Mouse (Mus musculus) forebrain, embryonic 10.5 days (tissue): ENCODE data around the gene Sardh. TPM values are rescaled to one million over a fixed set of nuclear protein-coding genes. Genes with fewer than 3 reads are reported as not detected.

Experiments
- DNase-seq: peaks from one replicate; pipeline ENCODE4 v3.0.0-alpha.2; 2017; ENCODE audit warnings: low spot score; ENCODE audit errors: extremely low spot score
- H3K27ac ChIP-seq: fragments of 300-500 bp; sonication (generic); 2 replicates; pipeline ENCODE4 v1.5.1; 2016; ENCODE audit warnings: mild to moderate bottlenecking
- H3K27me3 ChIP-seq: fragments of 300-500 bp; sonication (generic); 2 replicates; pipeline ENCODE4 v1.6.1; 2016; ENCODE audit warnings: mild to moderate bottlenecking; ENCODE audit not compliant: poor library complexity, severe bottlenecking
- H3K36me3 ChIP-seq: fragments of 300-500 bp; sonication (generic); replicated peaks from 2 replicates; pipeline ENCODE4 v1.6.1; 2016; ENCODE audit warnings: mild to moderate bottlenecking, moderate library complexity
- H3K4me1 ChIP-seq: fragments of 300-500 bp; sonication (generic); 2 replicates; pipeline ENCODE4 v1.6.1; 2016
- H3K4me3 ChIP-seq: fragments of 300-500 bp; sonication (generic); 2 replicates; pipeline ENCODE4 v1.5.1; 2016; ENCODE audit warnings: mild to moderate bottlenecking, moderate library complexity
- H3K9me3 ChIP-seq: fragments of 300-500 bp; sonication (generic); 2 replicates; pipeline ENCODE4 v1.6.1; 2016; ENCODE audit warnings: mild to moderate bottlenecking, moderate library complexity
- WGBS: fragments of 180-500 bp; shearing (Covaris S2); methylation state at CpG from one replicate; pipeline ENCODE4 v1.1.7; 2016; 5-methylcytosine and 5-hydroxymethylcytosine counted together
- polyA plus RNA-seq: library from polyadenylated mRNA; unstranded; fragments of >200 nt; fragmentation: Nextera tagmentation; extraction: Ambion mirVana; gene quantifications from 2 replicates; pipeline ENCODE4 v1.2.1, GENCODE M21; 2016

Sardh gene
- polyA plus RNA-seq = 1.8 TPM in 2 replicates

- WGBS = 78% methylated on average over 2 of the region's 2 CpGs
- Histone ChIP-seq H3K27me3 (no peaks in the 10 kb centered on the region), H3K4me1 (peaks cover 17% of the 10 kb centered on the region), H3K27ac (no peak within 1 kb of the TSS), H3K9me3 (no peaks in the 10 kb centered on the region), H3K4me3 (no peak within 1 kb of the TSS), H3K36me3 (no peaks in the 10 kb centered on the region)
- no peak for DNase-seq
These were observed at the start of gene Sardh for GRCm38 (mm10) chr2:27248211-27248610. TSS of gene Sardh (minus strand) at chr2:27248337.

DNA sequence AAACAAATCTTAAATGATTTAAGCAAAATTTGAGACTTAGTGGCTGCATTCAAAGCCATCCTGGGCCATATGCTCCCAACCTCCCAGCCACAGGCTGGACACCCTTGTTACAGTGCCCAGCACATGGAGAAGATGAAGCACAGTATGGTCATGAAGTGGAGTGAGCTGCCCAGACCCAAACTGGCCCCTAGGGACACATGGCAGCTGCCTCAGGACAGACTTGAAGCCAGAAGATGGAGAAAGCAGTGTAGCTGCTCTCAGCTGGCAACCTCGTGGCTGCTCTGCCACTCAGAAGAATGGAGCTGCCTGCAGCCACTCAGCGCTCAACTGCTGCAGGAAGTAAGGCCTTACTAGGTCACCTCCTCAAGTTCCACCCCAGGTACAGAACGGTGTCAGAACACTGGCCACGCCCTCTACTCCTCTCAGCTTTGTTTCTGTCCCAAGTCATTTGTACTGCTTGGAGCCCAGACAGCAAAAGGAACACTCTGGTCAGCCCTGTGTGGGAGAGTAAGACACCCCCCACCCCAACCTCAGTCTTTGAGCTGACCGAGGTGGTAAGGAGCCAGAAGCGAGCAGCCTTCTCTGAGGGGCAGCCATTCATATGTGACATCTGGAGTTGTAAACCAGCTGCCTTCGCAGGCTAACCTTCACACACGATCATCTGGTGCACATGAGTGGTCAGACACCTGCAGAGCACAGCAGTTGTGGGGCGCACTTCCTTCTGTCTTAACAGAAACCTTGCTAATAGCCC lies 48.7 kb upstream of the Sardh start:
- no peak for DNase-seq
- no peak overlapping the region for H3K27ac ChIP-seq
- WGBS = 83% methylated on average over 9 of the region's 9 CpGs
- no peaks in the 10 kb centered on the region for H3K9me3 ChIP-seq
- no peak overlapping the region for H3K4me3 ChIP-seq
- no peaks in the 10 kb centered on the region for H3K27me3 ChIP-seq
- H3K4me1 ChIP-seq = peaks cover 15% of the 10 kb centered on the region
- peaks cover 76% of the 10 kb centered on the region for H3K36me3 ChIP-seq

DNA sequence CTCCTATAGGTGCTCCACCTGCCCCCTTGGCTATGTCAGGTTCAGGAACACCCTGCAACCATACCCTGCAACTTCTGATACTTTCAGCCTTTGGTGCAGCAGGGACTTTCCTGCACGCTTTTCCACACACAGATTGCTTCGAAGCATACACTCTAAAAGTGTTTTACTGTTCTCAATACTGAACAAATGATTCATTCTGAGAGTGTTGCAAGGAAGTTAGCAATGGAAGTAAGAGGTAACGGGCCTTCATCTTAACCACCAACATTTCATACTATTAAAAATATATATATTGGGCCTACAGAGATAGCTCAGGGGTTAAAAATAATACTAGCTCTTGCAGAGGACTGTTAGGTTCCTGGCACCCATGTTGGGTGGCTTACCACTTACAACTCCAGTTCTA lies 46.6 kb upstream of the Sardh start:
- H3K36me3 ChIP-seq = peaks cover 91% of the 10 kb centered on the region
- 91% methylated on average over 3 of the region's 3 CpGs for WGBS
- no peak for DNase-seq

DNA sequence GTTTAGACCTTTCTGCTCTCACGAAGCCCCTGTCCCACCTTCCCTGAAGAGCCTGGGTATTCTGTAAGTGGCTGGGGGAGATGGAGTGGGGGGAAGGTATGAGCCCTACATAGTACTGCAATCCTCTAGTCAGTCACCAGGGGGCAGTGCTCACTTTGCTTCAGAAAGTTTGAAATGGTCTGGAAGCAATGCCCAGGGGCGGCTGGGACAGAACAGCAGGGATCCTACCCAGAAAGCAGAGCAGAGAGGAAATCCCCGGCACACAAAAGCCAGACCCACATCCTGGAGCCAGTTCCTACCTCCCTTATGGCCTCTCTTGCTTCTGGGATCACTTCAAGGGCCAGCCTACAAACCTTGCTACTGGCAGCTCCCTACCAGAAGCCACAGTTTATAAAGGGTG lies 40.9 kb upstream of the Sardh start:
- Histone ChIP-seq H3K36me3 (peaks cover 92% of the 10 kb centered on the region), H3K27ac (peak overlapping the region; percentile 79), H3K4me1 (peaks cover 28% of the 10 kb centered on the region), H3K27me3 (no peaks in the 10 kb centered on the region), H3K4me3 (0 out of 2 replicates have a peak overlapping the region, but pooled peaks have one; percentile 14), H3K9me3 (no peaks in the 10 kb centered on the region)
- peak; percentile 81 for DNase-seq
- WGBS = 17% methylated on average over 3 of the region's 3 CpGs

More for the DNA sequence above, 46.6 kb upstream of the Sardh start:
- Histone ChIP-seq H3K4me3 (no peak overlapping the region), H3K4me1 (peaks cover 9% of the 10 kb centered on the region; the same call in 1 of the 2 replicates), H3K27ac (no peak overlapping the region), H3K27me3 (no peaks in the 10 kb centered on the region), H3K9me3 (no peaks in the 10 kb centered on the region)

DNA sequence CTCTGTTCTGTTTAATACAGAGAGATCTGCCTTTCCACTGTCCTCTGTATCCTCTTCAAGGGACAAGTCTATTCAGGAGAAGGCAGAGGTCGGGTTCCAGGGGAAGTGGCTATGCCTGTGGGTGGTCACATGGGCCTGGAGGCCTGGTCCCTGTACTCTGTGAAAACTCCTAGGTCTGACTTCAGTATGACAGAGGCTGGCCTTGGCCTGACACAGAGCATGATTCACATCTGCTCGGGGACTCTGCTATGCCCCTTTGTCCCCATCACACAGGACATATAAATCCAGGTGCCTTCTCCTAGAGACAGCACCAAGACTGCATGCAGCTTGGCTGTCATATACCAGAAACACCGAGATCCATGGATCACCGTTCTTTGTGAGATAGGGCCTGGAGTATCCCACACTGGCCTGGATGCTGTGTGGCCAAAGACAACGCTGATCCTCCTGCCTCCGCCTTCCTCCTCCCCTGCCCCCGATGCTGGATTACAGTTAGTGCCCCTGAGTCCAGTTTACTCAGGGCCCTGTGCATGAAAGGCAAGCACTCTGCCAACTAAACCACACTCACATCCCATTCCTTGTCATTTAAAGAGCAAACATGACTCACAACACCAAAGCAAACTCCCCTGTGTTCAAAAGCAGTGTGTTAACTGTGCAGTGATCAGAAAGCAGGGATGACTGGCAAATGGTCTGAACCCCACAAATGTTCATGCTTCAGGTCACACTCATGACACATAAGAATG lies 39.0 kb upstream of the Sardh start:
- Histone ChIP-seq H3K4me3 (no peak overlapping the region), H3K36me3 (peaks cover 94% of the 10 kb centered on the region), H3K27me3 (no peaks in the 10 kb centered on the region), H3K27ac (0 out of 2 replicates have a peak overlapping the region, but pooled peaks have one; percentile 48), H3K9me3 (no peaks in the 10 kb centered on the region), H3K4me1 (peaks cover 24% of the 10 kb centered on the region)
- no peak for DNase-seq
- 82% methylated on average over 7 of the region's 7 CpGs for whole genome bisulfite sequencing

DNA sequence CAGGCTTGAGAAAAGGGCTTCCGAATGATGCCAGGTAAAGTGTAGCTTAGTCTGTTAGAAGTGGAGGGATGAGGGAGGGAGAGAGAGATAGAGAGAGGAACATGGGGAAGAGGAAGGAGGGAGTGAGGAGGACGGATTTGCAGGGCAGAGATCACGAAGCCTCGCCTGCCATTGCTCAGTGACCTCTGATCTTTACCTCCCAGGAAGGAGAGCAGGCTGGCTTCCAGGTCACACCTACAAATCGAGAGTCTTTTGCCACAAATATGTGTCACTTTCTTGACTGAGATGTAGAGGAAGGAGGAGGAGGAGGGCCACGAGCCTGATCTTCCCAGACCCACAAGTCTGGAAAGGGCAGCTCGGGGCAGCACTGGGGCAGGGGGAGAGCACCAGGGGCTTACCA lies 36.3 kb upstream of the Sardh start:
- H3K27me3 ChIP-seq = no peaks in the 10 kb centered on the region
- 80% methylated on average over 7 of the region's 7 CpGs for WGBS
- H3K4me1 ChIP-seq = peaks cover 16% of the 10 kb centered on the region
- no peak for DNase-seq
- H3K27ac ChIP-seq = no peak overlapping the region
- no peak overlapping the region for H3K4me3 ChIP-seq
- peaks cover 86% of the 10 kb centered on the region for H3K36me3 ChIP-seq
- H3K9me3 ChIP-seq = no peaks in the 10 kb centered on the region

DNA sequence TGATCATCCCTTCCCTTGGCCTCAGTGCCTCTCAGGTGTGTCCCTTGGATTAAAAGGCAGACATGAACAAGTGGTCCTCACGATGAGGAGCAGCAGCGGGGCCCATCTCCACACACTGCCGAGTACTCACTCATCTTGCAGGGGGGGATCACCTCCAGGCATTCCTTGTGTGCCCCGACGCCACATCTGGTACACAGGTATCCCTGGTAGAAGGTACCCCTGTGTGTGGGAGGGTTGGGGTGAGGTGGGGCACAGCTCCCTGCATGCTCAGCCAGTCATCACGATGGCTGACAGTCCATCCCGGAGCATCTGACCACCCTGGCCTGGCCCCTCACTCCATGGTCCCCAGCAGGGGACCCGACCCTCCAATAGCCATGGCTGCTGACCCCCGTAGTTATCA lies 33.6 kb upstream of the Sardh start:
- peaks cover 89% of the 10 kb centered on the region for H3K36me3 ChIP-seq
- 92% methylated on average over 9 of the region's 9 CpGs for WGBS
- no peak for DNase-seq

DNA sequence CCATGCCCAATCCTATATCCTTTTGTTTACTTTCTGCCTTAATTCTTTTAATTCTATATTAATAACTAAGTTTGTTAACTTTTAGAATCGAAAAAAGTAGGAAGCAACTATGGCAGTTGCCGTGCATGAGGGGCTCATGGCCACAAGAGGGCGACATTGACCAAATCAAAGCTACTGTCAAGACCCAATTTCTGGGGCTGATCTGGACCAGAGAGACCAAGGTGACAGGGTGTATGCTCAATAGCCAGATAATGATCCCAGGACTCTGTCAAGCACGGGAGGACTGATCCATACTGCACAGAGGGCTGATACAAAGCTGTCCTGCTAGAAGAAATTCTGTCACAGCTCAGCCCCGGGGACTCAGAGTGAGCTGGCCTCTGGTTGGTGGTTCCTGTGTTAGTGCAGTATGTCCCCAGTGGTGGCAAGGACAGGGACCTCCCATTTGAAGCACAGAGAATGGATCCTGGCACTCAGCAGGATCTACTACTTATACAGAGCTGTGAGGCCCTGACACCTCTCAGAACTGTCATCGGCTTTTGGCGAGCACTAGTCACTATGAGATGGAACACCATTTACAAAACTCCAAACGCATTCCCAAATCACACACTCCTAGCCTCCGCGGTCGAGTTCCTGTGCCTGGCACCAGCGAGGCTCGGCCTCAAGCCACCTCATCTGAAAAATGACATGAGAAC lies 32.9 kb upstream of the Sardh start:
- peaks cover 89% of the 10 kb centered on the region for H3K36me3 ChIP-seq
- WGBS = 73% methylated on average over 13 of the region's 13 CpGs
- H3K27ac ChIP-seq = no peak overlapping the region
- no peaks in the 10 kb centered on the region for H3K4me1 ChIP-seq
- no peak overlapping the region for H3K4me3 ChIP-seq
- H3K27me3 ChIP-seq = no peaks in the 10 kb centered on the region
- DNase-seq = peak; percentile 68
- no peaks in the 10 kb centered on the region for H3K9me3 ChIP-seq

More for the DNA sequence above, 33.6 kb upstream of the Sardh start:
- Histone ChIP-seq H3K27ac (no peak overlapping the region), H3K4me1 (peaks cover 5% of the 10 kb centered on the region; the same call in 1 of the 2 replicates), H3K27me3 (no peaks in the 10 kb centered on the region), H3K4me3 (no peak overlapping the region), H3K9me3 (no peaks in the 10 kb centered on the region)

- Histone ChIP-seq H3K4me3 (no peak overlapping the region), H3K27me3 (no peaks in the 10 kb centered on the region), H3K9me3 (peaks cover 7% of the 10 kb centered on the region; the same call in 1 of the 2 replicates), H3K36me3 (peaks cover 90% of the 10 kb centered on the region), H3K4me1 (no peaks in the 10 kb centered on the region), H3K27ac (no peak overlapping the region)
- no peak for DNase-seq
- 95% methylated on average over 7 of the region's 7 CpGs for WGBS
These were observed 30.7 kb upstream of the Sardh start for GRCm38 (mm10) chr2:27278859-27279258.

GRCm38 (mm10) chr2:27268325-27268724 lies 20.2 kb upstream of the Sardh start:
- Histone ChIP-seq H3K27ac (no peak overlapping the region), H3K36me3 (peaks cover 98% of the 10 kb centered on the region), H3K4me1 (no peaks in the 10 kb centered on the region), H3K27me3 (no peaks in the 10 kb centered on the region), H3K4me3 (no peak overlapping the region), H3K9me3 (no peaks in the 10 kb centered on the region)
- DNase-seq = no peak
- WGBS = 78% methylated on average over 2 of the region's 2 CpGs

DNA sequence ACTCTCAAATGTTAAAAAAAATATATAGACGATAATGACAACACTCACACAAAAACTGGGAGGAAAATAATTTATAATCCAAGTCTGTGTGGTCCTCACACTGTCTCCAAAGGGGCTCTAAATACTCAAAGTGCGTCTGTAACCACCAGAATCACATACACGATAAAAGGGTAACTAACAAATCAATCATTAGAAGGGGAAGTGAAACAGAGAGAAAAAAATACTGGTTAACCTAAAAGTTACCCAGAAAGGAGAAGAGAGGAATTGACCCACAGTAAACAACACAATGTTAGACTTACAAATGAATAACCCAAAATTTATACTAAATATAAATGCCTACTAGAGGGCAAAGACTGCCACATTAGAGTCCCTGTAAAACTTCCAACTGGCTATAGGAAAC lies 17.7 kb upstream of the Sardh start:
- 92% methylated on average over 3 of the region's 3 CpGs for WGBS

DNA sequence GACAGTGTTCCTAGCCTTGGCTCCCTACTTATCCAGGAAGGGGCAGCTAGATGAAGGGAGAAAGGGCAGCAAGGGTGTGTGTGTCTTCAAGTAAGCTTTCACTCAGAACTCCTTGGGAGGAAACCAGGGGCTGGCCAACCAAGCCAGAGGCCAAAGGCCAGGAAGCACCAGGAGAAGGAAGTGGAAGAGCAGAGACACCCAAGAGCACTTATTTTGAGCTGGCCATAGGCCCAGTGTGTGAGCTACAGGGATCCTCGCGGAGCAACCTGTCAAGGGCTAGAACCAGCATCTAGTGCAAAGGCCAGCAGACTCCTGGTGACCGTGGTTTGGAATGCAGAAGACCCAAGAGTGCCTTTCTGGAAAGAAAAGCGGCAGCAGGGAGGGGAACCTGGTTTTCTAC lies 14.8 kb upstream of the Sardh start:
- H3K27me3 ChIP-seq = no peaks in the 10 kb centered on the region
- WGBS = 94% methylated on average over 4 of the region's 4 CpGs
- H3K4me3 ChIP-seq = no peak overlapping the region
- H3K27ac ChIP-seq = no peak overlapping the region
- H3K36me3 ChIP-seq = peaks cover 70% of the 10 kb centered on the region
- DNase-seq = no peak
- no peaks in the 10 kb centered on the region for H3K9me3 ChIP-seq
- H3K4me1 ChIP-seq = no peaks in the 10 kb centered on the region

More for the DNA sequence above, 17.7 kb upstream of the Sardh start:
- Histone ChIP-seq H3K36me3 (peaks cover 97% of the 10 kb centered on the region), H3K4me3 (no peak overlapping the region), H3K9me3 (no peaks in the 10 kb centered on the region), H3K27me3 (no peaks in the 10 kb centered on the region), H3K4me1 (no peaks in the 10 kb centered on the region), H3K27ac (no peak overlapping the region)
- no peak for DNase-seq
